Mouse (Mus musculus) colon, adult 2 months (tissue): ENCODE results near the gene Add3. TPM values are rescaled to one million over a fixed set of nuclear protein-coding genes. Genes with fewer than 3 reads are reported as not detected.

Source experiments
- polyA plus RNA-seq: library from polyadenylated mRNA; depleted of rRNA; stranded (reverse); fragments of >200 nt; gene quantifications from 2 replicates; pipeline ENCODE4 v1.2.3, GENCODE M21; 2012; rRNA removed

Gene Add3
- polyA plus RNA-seq: 22.9 and 28.1 TPM in 2 replicates

DNA sequence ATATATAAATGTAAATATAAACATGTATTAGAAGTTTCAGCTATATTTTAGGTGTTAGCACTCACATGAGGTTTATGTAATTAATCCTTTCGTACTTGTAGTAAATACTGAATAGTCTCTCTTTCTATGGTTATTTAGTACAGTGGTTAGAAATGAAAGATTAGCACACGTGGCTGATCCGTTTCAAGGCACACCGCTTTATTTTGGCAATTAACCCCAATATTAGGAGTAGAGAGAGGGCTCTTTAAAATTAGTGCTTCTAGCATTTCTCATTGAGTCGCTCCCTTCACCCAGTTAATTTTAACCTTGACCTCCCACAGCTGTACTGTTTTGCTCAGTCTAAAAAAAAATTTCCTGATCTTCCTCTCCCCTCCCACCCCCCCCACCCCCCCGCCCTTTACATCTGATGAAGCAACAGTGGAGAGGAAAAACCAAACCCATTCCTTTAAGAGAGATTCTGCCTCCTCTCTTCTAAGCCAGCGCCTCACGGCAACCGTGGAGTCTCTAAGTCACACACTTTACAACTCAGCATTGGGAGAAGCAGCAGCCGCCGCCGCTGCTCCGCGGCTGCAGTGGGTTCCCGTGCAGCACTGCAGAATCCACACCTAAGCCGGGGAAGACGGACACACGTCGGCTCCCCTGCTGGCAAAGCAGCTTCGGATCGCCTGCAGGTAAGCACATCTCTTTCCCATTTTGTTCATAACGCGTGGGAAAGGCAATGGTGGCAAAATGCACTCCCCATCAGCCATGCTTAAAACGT is at the start of gene Add3:
Add3 (plus strand) TSS at position 400 of the 760 bp plus-strand sequence.

Other genes starting within 250 kb of the Add3 start
- gene Xpnpep1, start 100.2 kb upstream of the Add3 start, polyA plus RNA-seq: 70.1 and 72.5 TPM in 2 replicates
- 29.1 and 41.8 TPM in 2 replicates for gene Mxi1, start 170.1 kb downstream of the Add3 start, polyA plus RNA-seq
- not detected in 2 replicates for gene Gm10197, start 231.3 kb downstream of the Add3 start, polyA plus RNA-seq